Mouse (Mus musculus): ENCODE results near the gene Vsig1. TPM values are rescaled to one million over a fixed set of nuclear protein-coding genes. Genes with fewer than 3 reads are reported as not detected.
A peak's percentile ranks its signal among the peaks of the same experiment; 100 is the strongest.

Gene Vsig1
- polyA plus RNA-seq (2015; fragmentation: Nextera tagmentation; extraction: Ambion mirVana) = 0.77 and 0.88 TPM in 2 replicates

DNA sequence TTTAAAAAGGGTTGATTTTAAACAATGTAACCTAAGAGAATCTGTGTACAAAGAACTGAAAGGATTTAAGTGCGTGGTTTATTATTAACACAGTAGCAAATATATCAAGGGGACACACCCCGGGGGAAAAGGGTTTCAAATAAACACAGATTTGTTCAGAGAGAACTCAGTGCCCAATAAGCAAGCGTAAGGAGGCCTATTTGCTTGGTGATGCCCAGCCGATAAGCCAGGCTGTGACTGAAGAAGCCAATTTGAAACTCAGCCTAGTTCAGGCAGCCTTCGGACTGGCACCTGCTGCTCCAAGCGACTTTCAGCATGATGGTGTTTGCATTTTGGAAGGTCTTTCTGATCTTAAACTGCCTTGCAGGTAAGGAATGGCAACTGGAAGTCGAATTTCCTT, at the start of gene Vsig1:
Gene Vsig1, plus strand, starts transcription at position 249 of the 400 bp plus-strand sequence.
- ATAC-seq = no peak
- Histone ChIP-seq H3K4me1 (replicated peaks) (no peaks in the 10 kb centered on the region), H3K27ac (no peak within 1 kb of the TSS), H3K36me3 (no peaks in the 10 kb centered on the region), H3K4me3 (replicated peaks) (no peak within 1 kb of the TSS), H3K9me3 (no peaks in the 10 kb centered on the region), H3K27me3 (replicated peaks) (no peaks in the 10 kb centered on the region), H3K9ac (no peak within 1 kb of the TSS), H3K4me2 (replicated peaks) (no peak within 1 kb of the TSS)
- WGBS = 49% methylated on average over 7 of the region's 7 CpGs

DNA sequence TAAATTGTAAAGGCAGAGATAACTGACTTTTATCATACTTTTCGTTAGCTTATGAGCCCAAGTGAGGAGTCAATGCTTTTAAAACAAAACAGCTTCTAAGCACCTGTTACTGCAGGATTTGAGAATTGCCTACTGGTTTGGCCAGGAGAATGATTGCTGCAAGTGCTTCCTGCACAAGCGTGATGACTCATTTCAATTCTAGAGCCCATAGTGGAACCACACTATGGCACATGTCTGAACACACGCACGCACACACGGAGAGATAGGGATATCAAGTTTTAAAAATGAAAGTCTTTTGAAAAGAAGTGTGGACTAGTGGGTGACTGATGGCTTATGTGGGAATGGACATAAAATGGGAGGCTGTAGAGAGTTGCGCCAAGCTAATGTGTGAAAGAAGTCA, 44.6 kb upstream of the Vsig1 start:
- 88% methylated on average over 6 of the region's 6 CpGs for WGBS
- Histone ChIP-seq H3K27me3 (replicated peaks) (peaks cover 4% of the 10 kb centered on the region; the same call in 1 of the 2 replicates), H3K36me3 (no peaks in the 10 kb centered on the region), H3K27ac (no peak overlapping the region), H3K4me2 (replicated peaks) (no peak overlapping the region), H3K9me3 (no peaks in the 10 kb centered on the region), H3K9ac (no peak overlapping the region), H3K4me1 (replicated peaks) (no peaks in the 10 kb centered on the region), H3K4me3 (replicated peaks) (no peak overlapping the region)
- no peak for ATAC-seq

DNA sequence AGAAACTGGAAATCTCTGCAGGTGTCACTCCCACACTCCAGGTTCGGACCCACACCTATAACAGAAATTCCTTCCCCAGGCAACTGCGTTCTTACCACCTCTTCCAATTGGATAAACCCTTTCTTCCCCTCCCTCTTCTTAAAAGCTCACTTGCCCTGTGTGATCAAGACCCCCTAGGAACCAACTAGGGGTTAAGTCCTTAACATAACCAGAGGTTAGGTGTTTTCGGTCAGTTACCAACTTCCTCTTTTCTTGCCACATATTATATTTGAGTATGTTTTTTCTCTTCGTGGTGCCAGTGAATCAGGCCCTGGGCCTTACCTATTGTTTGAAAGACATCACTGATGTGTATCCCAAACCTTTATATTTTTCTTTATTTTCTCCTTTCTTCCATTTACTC, 44.0 kb upstream of the Vsig1 start:
- WGBS = 86% methylated on average over 4 of the region's 4 CpGs
- no peak overlapping the region for H3K9ac ChIP-seq
- ATAC-seq = no peak

GRCm38 (mm10) chrX:140887193-140887592, 20.2 kb upstream of the Vsig1 start:
- no peaks in the 10 kb centered on the region; the same call in 1 of the 2 replicates for H3K27me3 ChIP-seq (replicated peaks)
- H3K27ac ChIP-seq = no peak overlapping the region
- no peak overlapping the region for H3K4me3 ChIP-seq (replicated peaks)
- ATAC-seq = no peak
- no peaks in the 10 kb centered on the region for H3K36me3 ChIP-seq
- H3K9me3 ChIP-seq = no peaks in the 10 kb centered on the region
- no peak overlapping the region for H3K4me2 ChIP-seq (replicated peaks)
- 69% methylated on average over 2 of the region's 2 CpGs for WGBS
- no peak overlapping the region for H3K9ac ChIP-seq
- H3K4me1 ChIP-seq (replicated peaks) = no peaks in the 10 kb centered on the region

More for the DNA sequence above, 44.0 kb upstream of the Vsig1 start:
- H3K4me3 ChIP-seq (replicated peaks) = no peak overlapping the region
- H3K36me3 ChIP-seq = no peaks in the 10 kb centered on the region
- H3K27me3 ChIP-seq (replicated peaks) = peaks cover 4% of the 10 kb centered on the region; the same call in 1 of the 2 replicates
- H3K27ac ChIP-seq = no peak overlapping the region
- no peaks in the 10 kb centered on the region for H3K9me3 ChIP-seq
- H3K4me1 ChIP-seq (replicated peaks) = no peaks in the 10 kb centered on the region
- H3K4me2 ChIP-seq (replicated peaks) = no peak overlapping the region

DNA sequence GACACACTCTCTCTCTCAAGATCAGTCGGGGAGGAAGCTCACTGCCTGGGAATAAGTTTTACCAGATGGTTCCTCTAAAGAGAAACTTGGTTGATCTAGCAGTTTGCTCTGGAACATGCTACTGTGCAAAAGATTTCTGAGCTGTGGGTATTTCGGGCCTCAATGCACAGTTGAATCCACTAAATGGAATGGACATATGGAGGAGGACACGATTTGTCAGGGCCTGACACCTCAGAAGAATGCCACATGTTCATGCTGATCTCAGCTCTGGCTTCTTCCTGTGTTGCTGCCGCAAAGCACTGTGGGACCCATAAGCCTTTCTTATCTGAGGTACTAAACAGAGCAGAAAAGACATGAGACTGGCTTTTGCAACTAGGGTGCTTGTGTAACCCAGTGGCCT, 15.6 kb upstream of the Vsig1 start:
- Histone ChIP-seq H3K4me3 (replicated peaks) (no peak overlapping the region), H3K27me3 (replicated peaks) (no peaks in the 10 kb centered on the region), H3K9me3 (no peaks in the 10 kb centered on the region), H3K4me2 (replicated peaks) (no peak overlapping the region), H3K9ac (no peak overlapping the region), H3K36me3 (no peaks in the 10 kb centered on the region), H3K27ac (no peak overlapping the region), H3K4me1 (replicated peaks) (no peaks in the 10 kb centered on the region)
- 81% methylated on average over 4 of the region's 4 CpGs for WGBS
- ATAC-seq = no peak

- H3K36me3 ChIP-seq = no peaks in the 10 kb centered on the region
- 73% methylated on average over 3 of the region's 3 CpGs for WGBS
- no peak for ATAC-seq
Measured at GRCm38 (mm10) chrX:140903487-140903886, 3.9 kb upstream of the Vsig1 start.

GRCm38 (mm10) chrX:140921321-140921720, 13.9 kb downstream of the Vsig1 start:
- Histone ChIP-seq H3K4me2 (replicated peaks) (no peak overlapping the region), H3K9me3 (no peaks in the 10 kb centered on the region), H3K27me3 (replicated peaks) (peaks cover 11% of the 10 kb centered on the region), H3K36me3 (no peaks in the 10 kb centered on the region), H3K27ac (no peak overlapping the region), H3K4me1 (replicated peaks) (no peaks in the 10 kb centered on the region), H3K4me3 (replicated peaks) (no peak overlapping the region), H3K9ac (no peak overlapping the region)
- 82% methylated on average over 6 of the region's 6 CpGs for WGBS
- ATAC-seq = no peak

More at GRCm38 (mm10) chrX:140903487-140903886, 3.9 kb upstream of the Vsig1 start:
- no peaks in the 10 kb centered on the region for H3K4me1 ChIP-seq (replicated peaks)
- no peak overlapping the region for H3K4me3 ChIP-seq (replicated peaks)
- no peak overlapping the region for H3K9ac ChIP-seq
- no peak overlapping the region for H3K27ac ChIP-seq
- H3K9me3 ChIP-seq = no peaks in the 10 kb centered on the region
- H3K27me3 ChIP-seq (replicated peaks) = no peaks in the 10 kb centered on the region
- H3K4me2 ChIP-seq (replicated peaks) = no peak overlapping the region

GRCm38 (mm10) chrX:140932066-140932465, 24.7 kb downstream of the Vsig1 start:
- H3K4me3 ChIP-seq (replicated peaks) = no peak overlapping the region
- 70% methylated on average over 3 of the region's 3 CpGs for WGBS
- H3K4me1 ChIP-seq (replicated peaks) = no peaks in the 10 kb centered on the region
- ATAC-seq = no peak
- H3K9me3 ChIP-seq = no peaks in the 10 kb centered on the region
- no peak overlapping the region for H3K27ac ChIP-seq
- H3K4me2 ChIP-seq (replicated peaks) = no peak overlapping the region
- no peaks in the 10 kb centered on the region for H3K27me3 ChIP-seq (replicated peaks)
- H3K36me3 ChIP-seq = no peaks in the 10 kb centered on the region
- H3K9ac ChIP-seq = no peak overlapping the region

GRCm38 (mm10) chrX:140933263-140933662, 25.9 kb downstream of the Vsig1 start:
- no peak overlapping the region for H3K27ac ChIP-seq
- H3K27me3 ChIP-seq (replicated peaks) = no peaks in the 10 kb centered on the region
- no peak overlapping the region for H3K4me2 ChIP-seq (replicated peaks)
- no peak overlapping the region for H3K9ac ChIP-seq
- H3K36me3 ChIP-seq = no peaks in the 10 kb centered on the region
- 77% methylated on average over 3 of the region's 3 CpGs for WGBS
- H3K4me3 ChIP-seq (replicated peaks) = no peak overlapping the region
- no peaks in the 10 kb centered on the region for H3K4me1 ChIP-seq (replicated peaks)
- no peak for ATAC-seq
- H3K9me3 ChIP-seq = no peaks in the 10 kb centered on the region

DNA sequence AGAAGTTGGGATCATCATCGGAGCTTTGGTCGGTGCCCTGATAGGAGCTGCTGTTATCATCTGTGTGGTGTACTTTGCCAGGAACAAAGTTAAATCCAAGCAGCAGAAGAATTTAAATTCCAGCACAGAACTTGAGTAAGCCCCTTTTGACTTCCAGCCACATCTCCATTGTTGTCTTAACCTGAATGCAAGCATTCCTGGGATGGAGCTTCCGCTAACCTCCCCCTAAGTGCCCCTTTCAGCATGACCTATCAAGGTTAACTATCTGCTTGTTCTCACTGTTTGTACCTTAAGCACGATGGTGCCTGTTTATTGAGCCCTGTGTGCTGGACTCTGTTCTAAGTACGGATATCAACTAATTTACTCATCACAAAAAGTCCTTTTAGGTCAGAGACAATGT, 28.9 kb downstream of the Vsig1 start:
- H3K4me3 ChIP-seq (replicated peaks) = no peak overlapping the region
- no peak overlapping the region for H3K4me2 ChIP-seq (replicated peaks)
- no peak overlapping the region for H3K27ac ChIP-seq
- ATAC-seq = no peak
- H3K36me3 ChIP-seq = no peaks in the 10 kb centered on the region
- no peaks in the 10 kb centered on the region for H3K4me1 ChIP-seq (replicated peaks)
- H3K9ac ChIP-seq = no peak overlapping the region
- H3K9me3 ChIP-seq = no peaks in the 10 kb centered on the region
- WGBS = 62% methylated on average over 5 of the region's 5 CpGs
- H3K27me3 ChIP-seq (replicated peaks) = no peaks in the 10 kb centered on the region

DNA sequence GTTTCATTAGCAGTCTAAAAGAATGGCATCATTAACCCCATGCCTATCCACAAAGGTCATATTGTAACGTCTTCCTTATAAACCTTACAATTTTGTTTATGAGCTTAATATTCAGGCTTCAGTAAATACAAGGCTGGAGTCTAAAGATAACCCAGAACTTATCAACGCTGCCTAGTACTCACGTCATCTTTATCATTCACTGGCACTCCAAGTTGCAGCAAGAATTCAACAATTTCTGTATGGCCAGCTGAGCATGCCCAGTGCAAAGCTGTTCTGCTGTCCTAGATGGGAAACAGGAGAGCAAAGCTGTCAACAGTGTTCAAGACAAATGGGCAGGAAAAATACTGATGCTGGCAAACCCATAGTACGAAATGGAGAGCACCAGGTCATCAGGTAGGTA, 46.2 kb downstream of the Vsig1 start:
- H3K27me3 ChIP-seq (replicated peaks) = no peaks in the 10 kb centered on the region
- no peak for ATAC-seq
- no peak overlapping the region for H3K4me2 ChIP-seq (replicated peaks)
- H3K4me3 ChIP-seq (replicated peaks) = no peak overlapping the region
- H3K4me1 ChIP-seq (replicated peaks) = no peaks in the 10 kb centered on the region
- WGBS = 84% methylated on average over 4 of the region's 4 CpGs
- H3K27ac ChIP-seq = no peak overlapping the region
- H3K9me3 ChIP-seq = no peaks in the 10 kb centered on the region
- no peak overlapping the region for H3K9ac ChIP-seq
- no peaks in the 10 kb centered on the region for H3K36me3 ChIP-seq

- Histone ChIP-seq H3K9me3 (no peaks in the 10 kb centered on the region), H3K27me3 (replicated peaks) (no peaks in the 10 kb centered on the region), H3K4me3 (replicated peaks) (peak within 1 kb of the TSS; percentile 47), H3K4me2 (replicated peaks) (peak within 1 kb of the TSS; percentile 60), H3K36me3 (no peaks in the 10 kb centered on the region), H3K4me1 (replicated peaks) (no peaks in the 10 kb centered on the region), H3K27ac (no peak within 1 kb of the TSS), H3K9ac (peak within 1 kb of the TSS; percentile 47)
- 18% methylated on average over 23 of the region's 23 CpGs for WGBS
- peak; percentile 99 for ATAC-seq
Measured at GRCm38 (mm10) chrX:140956272-140956940, 49.0 kb downstream of the Vsig1 start, which contains the start of the genes Psmd10 and Atg4a. Gene Psmd10 (minus strand): TSS chrX:140956728. Gene Atg4a (plus strand): TSS chrX:140956907.

GRCm38 (mm10) chrX:140956959-140957358, 49.6 kb downstream of the Vsig1 start:
- H3K27ac ChIP-seq = no peak overlapping the region
- 28% methylated on average over 5 of the region's 5 CpGs for WGBS
- H3K4me1 ChIP-seq (replicated peaks) = no peaks in the 10 kb centered on the region
- H3K36me3 ChIP-seq = no peaks in the 10 kb centered on the region
- H3K4me3 ChIP-seq (replicated peaks) = peak overlapping the region; percentile 47
- peak overlapping the region; percentile 60 for H3K4me2 ChIP-seq (replicated peaks)
- no peaks in the 10 kb centered on the region for H3K27me3 ChIP-seq (replicated peaks)
- H3K9me3 ChIP-seq = no peaks in the 10 kb centered on the region
- no peak overlapping the region for H3K9ac ChIP-seq
- ATAC-seq = no peak
